Mouse (Mus musculus): ENCODE measurements around the gene Map3k5.

DNA sequence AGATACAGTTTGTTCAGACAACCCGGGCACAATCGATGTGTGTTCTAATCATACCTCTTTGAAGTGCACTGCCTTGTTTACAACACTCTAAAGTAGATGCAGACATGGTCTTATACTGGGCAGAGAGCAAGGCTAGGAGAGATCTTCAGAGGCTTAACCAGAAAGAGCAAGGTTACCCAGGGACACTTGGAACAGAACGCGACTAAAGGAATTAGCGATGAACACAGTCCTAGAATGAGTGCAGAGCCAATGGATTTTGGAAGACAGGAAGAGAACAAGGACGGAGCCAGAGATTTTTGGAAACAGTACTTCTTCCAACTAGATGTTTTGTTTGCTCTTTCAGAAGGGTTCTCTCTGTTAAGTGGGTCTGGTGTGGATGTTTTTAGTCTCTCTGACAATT lies 137.4 kb downstream of the Map3k5 start:
- TF ChIP-seq CTCF (conservative IDR thresholded peaks at IDR 0.05 in 1 of 2, IDR thresholded peaks at IDR 0.05 in 1 of 2; ENCODE audit: low read depth in 2 of 2, low read length in 2 of 2), result no peak
- no peak for TF ChIP-seq POLR2A (IDR thresholded peaks at IDR 0.05; ENCODE audit: low read depth, low read length)
- TF ChIP-seq ZNF384 (IDR thresholded peaks at IDR 0.05; ENCODE audit: low read depth, low read length), result no peak
- no peak for TF ChIP-seq CHD2 (IDR thresholded peaks at IDR 0.05; ENCODE audit: low read length)

Measured in CH12.LX (cell line).